Mouse (Mus musculus) limb, embryonic 13.5 days (tissue): ENCODE measurements at regions not wholly inside any gene's neighbourhood (a gene's known extent, or its start where the extent isn't known, plus 50 kb on each side); places are given as distances from the start of the nearest gene placed in this dataset.

ENCODE experiments used
- ATAC-seq: fragments of 200-750 bp; cut with Nextera tagmentation; 2 replicates; pipeline ENCODE4 v1.8.0; 2017; ENCODE audit warnings: low read depth, moderate number of reproducible peaks, moderate TSS enrichment; ENCODE audit not compliant: low FRiP score
- H3K27ac ChIP-seq: fragments of 300-500 bp; sonication (generic); 2 replicates; pipeline ENCODE4 v1.5.1; 2015; ENCODE audit warnings: inconsistent platforms, mild to moderate bottlenecking, moderate library complexity
- H3K27me3 ChIP-seq: fragments of 300-500 bp; sonication (generic); 2 replicates; pipeline ENCODE4 v1.6.1; 2015; ENCODE audit warnings: mild to moderate bottlenecking, inconsistent platforms
- H3K36me3 ChIP-seq: fragments of 300-500 bp; sonication (generic); 2 replicates; pipeline ENCODE4 v1.6.1; 2015; ENCODE audit warnings: inconsistent platforms, mild to moderate bottlenecking, moderate library complexity
- H3K4me1 ChIP-seq: fragments of 300-500 bp; sonication (generic); 2 replicates; pipeline ENCODE4 v1.6.1; 2015; ENCODE audit warnings: inconsistent platforms
- H3K4me2 ChIP-seq: fragments of 300-500 bp; sonication (generic); replicated peaks from 2 replicates; pipeline ENCODE4 v1.6.1; 2015; ENCODE audit warnings: inconsistent platforms, mild to moderate bottlenecking, moderate library complexity
- H3K4me3 ChIP-seq: fragments of 300-500 bp; sonication (generic); 2 replicates; pipeline ENCODE4 v1.5.1; 2015; ENCODE audit warnings: moderate library complexity, mild to moderate bottlenecking, inconsistent platforms
- H3K9ac ChIP-seq: fragments of 300-500 bp; sonication (generic); 2 replicates; pipeline ENCODE4 v1.6.1; 2015; ENCODE audit warnings: mild to moderate bottlenecking, inconsistent platforms
- H3K9me3 ChIP-seq: fragments of 300-500 bp; sonication (generic); 2 replicates; pipeline ENCODE4 v1.6.1; 2016; ENCODE audit warnings: inconsistent platforms
- WGBS: fragments of 180-500 bp; shearing (Covaris S2); methylation state at CpG from one replicate; pipeline ENCODE4 v1.1.7; 2015; 5-methylcytosine and 5-hydroxymethylcytosine counted together

- no peak overlapping the region for H3K27ac ChIP-seq
- no peak overlapping the region for H3K4me3 ChIP-seq
- no peaks in the 10 kb centered on the region for H3K27me3 ChIP-seq
- no peaks in the 10 kb centered on the region for H3K9me3 ChIP-seq
- H3K36me3 ChIP-seq, result no peaks in the 10 kb centered on the region
- H3K9ac ChIP-seq, result no peak overlapping the region
- ATAC-seq, result no peak
- H3K4me1 ChIP-seq, result 0 out of 2 replicates have a peak, but pooled peaks cover 6% of the 10 kb centered on the region
- no peak overlapping the region for H3K4me2 ChIP-seq
- 10% methylated on average over 5 of the region's 5 CpGs for WGBS
Measured at GRCm38 (mm10) chr10:38875667-38876245, 54.2 kb upstream of the Rfpl4b start.

- Histone ChIP-seq H3K27me3 (no peaks in the 10 kb centered on the region), H3K36me3 (no peaks in the 10 kb centered on the region), H3K4me2 (no peak overlapping the region), H3K4me1 (peaks cover 10% of the 10 kb centered on the region; the same call in 1 of the 2 replicates), H3K27ac (no peak overlapping the region), H3K9ac (no peak overlapping the region), H3K9me3 (no peaks in the 10 kb centered on the region), H3K4me3 (no peak overlapping the region)
- WGBS, result 88% methylated on average over 7 of the region's 7 CpGs
- no peak for ATAC-seq
Measured at GRCm38 (mm10) chr10:38879271-38879670, 57.7 kb upstream of the Rfpl4b start.

GRCm38 (mm10) chr10:38880642-38881187 is 59.1 kb upstream of the Rfpl4b start:
- Histone ChIP-seq H3K27me3 (no peaks in the 10 kb centered on the region), H3K4me1 (peaks cover 11% of the 10 kb centered on the region), H3K36me3 (no peaks in the 10 kb centered on the region), H3K9ac (no peak overlapping the region), H3K4me2 (no peak overlapping the region), H3K9me3 (no peaks in the 10 kb centered on the region), H3K27ac (no peak overlapping the region), H3K4me3 (no peak overlapping the region)
- ATAC-seq, result no peak
- 73% methylated on average over 7 of the region's 7 CpGs for WGBS

GRCm38 (mm10) chr10:38882154-38882553 is 60.6 kb upstream of the Rfpl4b start:
- H3K27ac ChIP-seq, result no peak overlapping the region
- no peaks in the 10 kb centered on the region for H3K27me3 ChIP-seq
- H3K4me3 ChIP-seq, result no peak overlapping the region
- no peaks in the 10 kb centered on the region for H3K9me3 ChIP-seq
- no peak for ATAC-seq
- H3K36me3 ChIP-seq, result no peaks in the 10 kb centered on the region
- H3K9ac ChIP-seq, result no peak overlapping the region
- 73% methylated on average over 6 of the region's 6 CpGs for WGBS
- no peak overlapping the region for H3K4me2 ChIP-seq
- H3K4me1 ChIP-seq, result peaks cover 8% of the 10 kb centered on the region

GRCm38 (mm10) chr10:38883816-38884599 is 62.4 kb upstream of the Rfpl4b start:
- H3K4me3 ChIP-seq, result no peak overlapping the region
- no peak overlapping the region for H3K4me2 ChIP-seq
- no peak overlapping the region for H3K9ac ChIP-seq
- H3K4me1 ChIP-seq, result peaks cover 8% of the 10 kb centered on the region
- H3K27me3 ChIP-seq, result no peaks in the 10 kb centered on the region
- H3K36me3 ChIP-seq, result no peaks in the 10 kb centered on the region
- no peak for ATAC-seq
- H3K27ac ChIP-seq, result no peak overlapping the region
- 77% methylated on average over 2 of the region's 2 CpGs for WGBS
- no peaks in the 10 kb centered on the region for H3K9me3 ChIP-seq

GRCm38 (mm10) chr10:38884641-38885040 is 63.1 kb upstream of the Rfpl4b start:
- Histone ChIP-seq H3K9me3 (no peaks in the 10 kb centered on the region), H3K4me1 (peaks cover 8% of the 10 kb centered on the region), H3K36me3 (no peaks in the 10 kb centered on the region), H3K27ac (no peak overlapping the region), H3K27me3 (no peaks in the 10 kb centered on the region), H3K9ac (no peak overlapping the region), H3K4me2 (no peak overlapping the region), H3K4me3 (no peak overlapping the region)
- no peak for ATAC-seq
- WGBS, result 73% methylated on average over 4 of the region's 4 CpGs

- Histone ChIP-seq H3K4me1 (peaks cover 8% of the 10 kb centered on the region), H3K36me3 (no peaks in the 10 kb centered on the region), H3K27ac (no peak overlapping the region), H3K27me3 (no peaks in the 10 kb centered on the region), H3K4me3 (no peak overlapping the region), H3K9ac (no peak overlapping the region), H3K9me3 (no peaks in the 10 kb centered on the region), H3K4me2 (no peak overlapping the region)
- ATAC-seq, result no peak
- 65% methylated on average over 2 of the region's 2 CpGs for WGBS
Measured at GRCm38 (mm10) chr10:38886441-38886840, 64.9 kb upstream of the Rfpl4b start.

- H3K9me3 ChIP-seq, result no peaks in the 10 kb centered on the region
- no peak for ATAC-seq
- 78% methylated on average over 9 of the region's 9 CpGs for WGBS
- H3K4me3 ChIP-seq, result no peak overlapping the region
- H3K4me1 ChIP-seq, result peaks cover 8% of the 10 kb centered on the region
- H3K27me3 ChIP-seq, result no peaks in the 10 kb centered on the region
- H3K4me2 ChIP-seq, result no peak overlapping the region
- H3K9ac ChIP-seq, result no peak overlapping the region
- no peaks in the 10 kb centered on the region for H3K36me3 ChIP-seq
- H3K27ac ChIP-seq, result no peak overlapping the region
Measured at GRCm38 (mm10) chr10:38887896-38888295, 66.3 kb upstream of the Rfpl4b start.

- H3K4me2 ChIP-seq, result no peak overlapping the region
- H3K27me3 ChIP-seq, result no peaks in the 10 kb centered on the region
- 54% methylated on average over 1 of the region's 1 CpGs for WGBS
- no peak overlapping the region for H3K9ac ChIP-seq
- no peak overlapping the region for H3K27ac ChIP-seq
- H3K36me3 ChIP-seq, result no peaks in the 10 kb centered on the region
- 0 out of 2 replicates have a peak, but pooled peaks cover 6% of the 10 kb centered on the region for H3K4me1 ChIP-seq
- H3K4me3 ChIP-seq, result no peak overlapping the region
- no peak for ATAC-seq
- no peaks in the 10 kb centered on the region for H3K9me3 ChIP-seq
Measured at GRCm38 (mm10) chr10:38894706-38895105, 70.6 kb upstream of the Lama4 start.

GRCm38 (mm10) chr10:38895656-38896055 is 69.7 kb upstream of the Lama4 start:
- no peak overlapping the region for H3K27ac ChIP-seq
- no peak for ATAC-seq
- no peak overlapping the region for H3K9ac ChIP-seq
- H3K27me3 ChIP-seq, result no peaks in the 10 kb centered on the region
- H3K4me1 ChIP-seq, result 0 out of 2 replicates have a peak, but pooled peaks cover 6% of the 10 kb centered on the region
- H3K4me2 ChIP-seq, result no peak overlapping the region
- no peaks in the 10 kb centered on the region for H3K9me3 ChIP-seq
- no peak overlapping the region for H3K4me3 ChIP-seq
- no peaks in the 10 kb centered on the region for H3K36me3 ChIP-seq
- 77% methylated on average over 3 of the region's 3 CpGs for WGBS

GRCm38 (mm10) chr10:38897573-38897972 is 67.7 kb upstream of the Lama4 start:
- H3K9ac ChIP-seq, result no peak overlapping the region
- no peaks in the 10 kb centered on the region for H3K9me3 ChIP-seq
- H3K27ac ChIP-seq, result no peak overlapping the region
- no peaks in the 10 kb centered on the region for H3K36me3 ChIP-seq
- 0 out of 2 replicates have a peak, but pooled peaks cover 6% of the 10 kb centered on the region for H3K4me1 ChIP-seq
- H3K4me2 ChIP-seq, result no peak overlapping the region
- no peak for ATAC-seq
- H3K4me3 ChIP-seq, result no peak overlapping the region
- no peaks in the 10 kb centered on the region for H3K27me3 ChIP-seq
- 78% methylated on average over 5 of the region's 5 CpGs for WGBS

GRCm38 (mm10) chr10:38906121-38906520 is 59.2 kb upstream of the Lama4 start:
- Histone ChIP-seq H3K4me2 (no peak overlapping the region), H3K4me3 (no peak overlapping the region), H3K4me1 (peaks cover 27% of the 10 kb centered on the region), H3K9ac (no peak overlapping the region), H3K27me3 (no peaks in the 10 kb centered on the region), H3K9me3 (no peaks in the 10 kb centered on the region), H3K27ac (no peak overlapping the region), H3K36me3 (no peaks in the 10 kb centered on the region)
- ATAC-seq, result no peak
- WGBS, result 73% methylated on average over 3 of the region's 3 CpGs
